In genomic region chr7:110671121-110671680, GRCm38 (mm10) we compare ENCODE assay signal across 16 mouse cellular contexts. TPM values are rescaled to one million over a fixed set of nuclear protein-coding genes. Genes with fewer than 3 reads are reported as not detected.
DNase-seq lines count a peak whose midpoint lies in the region; ATAC-seq and TF ChIP-seq lines count a peak whose summit lies in the region.
"Had no signal": no experiment of that assay in that cellular context is flagged by ENCODE, and none has a peak within 500 bp of the region (broad histone marks: within the 10 kb centered on the region; RNA-seq: fewer than 3 reads in every experiment).

No protein-coding gene starts in this region.

- no peak for TF ChIP-seq POLR2A in cerebellum, adult 2 months (IDR thresholded peaks at IDR 0.05; ENCODE audit: borderline replicate concordance, insufficient read depth, low read length)

- DNase-seq in Muller cell, postnatal 12 days (ENCODE audit: inconsistent ontology term) = peak; percentile 85
- no peak for DNase-seq in embryonic facial prominence, embryonic 10.5 days (ENCODE audit: low spot score)
- peak; percentile 36 for DNase-seq in lung, postnatal 10 days
- no peak for DNase-seq in cerebellum, adult 2 months
- DNase-seq: adrenal gland, postnatal 14 days; left cerebral cortex, postnatal 4 days; liver, postnatal 0 days; retina, postnatal 1 day had no signal

- no peak overlapping the region for H3K4me2 ChIP-seq in intestine, embryonic 15.5 days (replicated peaks)
- H3K4me2 ChIP-seq in intestine, postnatal 0 days (replicated peaks; ENCODE audit: low read depth) = no peak overlapping the region
- H3K4me2 ChIP-seq in hindbrain, embryonic 16.5 days (ENCODE audit: low read length) = no peak overlapping the region
- H3K4me2 ChIP-seq: heart, embryonic 15.5 days; midbrain, embryonic 13.5 days; neural tube, embryonic 12.5 days had no signal

- H3K9ac ChIP-seq in intestine, embryonic 15.5 days = no peak overlapping the region
- no peak overlapping the region for H3K9ac ChIP-seq in intestine, postnatal 0 days (ENCODE audit: low read depth, low read length)
- H3K9ac ChIP-seq in hindbrain, embryonic 16.5 days (ENCODE audit: low read depth, low read length) = no peak overlapping the region
- H3K9ac ChIP-seq: heart, embryonic 15.5 days; liver, postnatal 0 days; midbrain, embryonic 13.5 days; neural tube, embryonic 12.5 days had no signal

- peak overlapping the region; percentile 44 for H3K27ac ChIP-seq in intestine, embryonic 15.5 days
- H3K27ac ChIP-seq in intestine, postnatal 0 days (ENCODE audit: low read depth, low read length) = no peak overlapping the region
- H3K27ac ChIP-seq in embryonic facial prominence, embryonic 10.5 days (replicated peaks) = peak overlapping the region; percentile 48
- H3K27ac ChIP-seq in hindbrain, embryonic 16.5 days (ENCODE audit: low read depth, low read length) = no peak overlapping the region
- no peak overlapping the region for H3K27ac ChIP-seq in cerebellum, adult 2 months (ENCODE audit: insufficient read depth, low read length)
- H3K27ac ChIP-seq: heart, embryonic 15.5 days; kidney, postnatal 0 days; midbrain, embryonic 13.5 days; neural tube, embryonic 12.5 days had no signal

- TF ChIP-seq CTCF in intestine, postnatal 0 days (IDR thresholded peaks at IDR 0.05; ENCODE audit: low read depth) = no peak
- TF ChIP-seq CTCF in cerebellum, adult 2 months (IDR thresholded peaks at IDR 0.05; ENCODE audit: borderline replicate concordance, insufficient read depth, low read depth, low read length) = no peak

- ATAC-seq in intestine, embryonic 15.5 days = no peak
- no peak for ATAC-seq in intestine, postnatal 0 days
- ATAC-seq in hindbrain, embryonic 16.5 days = no peak
- ATAC-seq: CD4-positive, CD25-positive, alpha-beta regulatory T cell, adult 4 months; liver, postnatal 0 days; midbrain, embryonic 13.5 days had no signal

- H3K4me1 ChIP-seq in intestine, embryonic 15.5 days (replicated peaks) = peaks cover 19% of the 10 kb centered on the region; the same call in 1 of the 2 replicates
- H3K4me1 ChIP-seq in intestine, postnatal 0 days (replicated peaks; ENCODE audit: control insufficient read depth, insufficient read depth, low read length) = no peaks in the 10 kb centered on the region
- H3K4me1 ChIP-seq in embryonic facial prominence, embryonic 10.5 days = peaks cover 18% of the 10 kb centered on the region
- no peaks in the 10 kb centered on the region; the same call in 1 of the 2 replicates for H3K4me1 ChIP-seq in hindbrain, embryonic 16.5 days (ENCODE audit: control insufficient read depth, insufficient read depth, low read depth, low read length)
- peaks cover 10% of the 10 kb centered on the region; the same call in 1 of the 2 replicates for H3K4me1 ChIP-seq in cerebellum, adult 2 months (ENCODE audit: control insufficient read depth, insufficient read depth, low read length)
- H3K4me1 ChIP-seq: neural tube, embryonic 12.5 days had no signal

- WGBS in intestine, embryonic 15.5 days = 42% methylated on average over 6 of the region's 6 CpGs
- 41% methylated on average over 6 of the region's 6 CpGs for WGBS in intestine, postnatal 0 days
- 51% methylated on average over 6 of the region's 6 CpGs for WGBS in embryonic facial prominence, embryonic 10.5 days
- 51% methylated on average over 6 of the region's 6 CpGs for WGBS in hindbrain, embryonic 16.5 days
- 73% methylated on average over 6 of the region's 6 CpGs for WGBS in cerebellum, adult 2 months

- no peaks in the 10 kb centered on the region for H3K36me3 ChIP-seq in intestine, embryonic 15.5 days
- H3K36me3 ChIP-seq in intestine, postnatal 0 days (ENCODE audit: control insufficient read depth, insufficient read depth) = no peaks in the 10 kb centered on the region
- no peaks in the 10 kb centered on the region for H3K36me3 ChIP-seq in embryonic facial prominence, embryonic 10.5 days (replicated peaks)
- no peaks in the 10 kb centered on the region for H3K36me3 ChIP-seq in hindbrain, embryonic 16.5 days (ENCODE audit: control insufficient read depth, insufficient read depth, low read length)
- H3K36me3 ChIP-seq: heart, embryonic 15.5 days; midbrain, embryonic 13.5 days; neural tube, embryonic 12.5 days had no signal

- no peaks in the 10 kb centered on the region for H3K9me3 ChIP-seq in intestine, embryonic 15.5 days
- no peaks in the 10 kb centered on the region for H3K9me3 ChIP-seq in intestine, postnatal 0 days (ENCODE audit: control insufficient read depth)
- no peaks in the 10 kb centered on the region for H3K9me3 ChIP-seq in embryonic facial prominence, embryonic 10.5 days
- no peaks in the 10 kb centered on the region; the same call in 1 of the 2 replicates for H3K9me3 ChIP-seq in hindbrain, embryonic 16.5 days (ENCODE audit: control insufficient read depth, low read length)
- H3K9me3 ChIP-seq: heart, embryonic 15.5 days; midbrain, embryonic 13.5 days; neural tube, embryonic 12.5 days had no signal

- no peak overlapping the region for H3K4me3 ChIP-seq in intestine, embryonic 15.5 days (replicated peaks)
- H3K4me3 ChIP-seq in intestine, postnatal 0 days (ENCODE audit: low read depth, low read length) = no peak overlapping the region
- no peak overlapping the region for H3K4me3 ChIP-seq in embryonic facial prominence, embryonic 10.5 days
- no peak overlapping the region for H3K4me3 ChIP-seq in hindbrain, embryonic 16.5 days (ENCODE audit: low read length)
- H3K4me3 ChIP-seq in cerebellum, adult 2 months (replicated peaks; ENCODE audit: insufficient read depth, low read depth, low read length) = no peak overlapping the region
- H3K4me3 ChIP-seq: heart, embryonic 15.5 days; midbrain, embryonic 13.5 days; neural tube, embryonic 12.5 days had no signal

- H3K27me3 ChIP-seq in intestine, embryonic 15.5 days (replicated peaks) = no peaks in the 10 kb centered on the region
- H3K27me3 ChIP-seq in intestine, postnatal 0 days (replicated peaks; ENCODE audit: control insufficient read depth, insufficient read depth, low read length) = no peaks in the 10 kb centered on the region
- H3K27me3 ChIP-seq in embryonic facial prominence, embryonic 10.5 days (replicated peaks; ENCODE audit: low read depth, poor library complexity, severe bottlenecking) = no peaks in the 10 kb centered on the region
- H3K27me3 ChIP-seq in hindbrain, embryonic 16.5 days (replicated peaks; ENCODE audit: control insufficient read depth, insufficient read depth, low read length) = no peaks in the 10 kb centered on the region
- no peaks in the 10 kb centered on the region for H3K27me3 ChIP-seq in cerebellum, adult 2 months (ENCODE audit: control insufficient read depth, insufficient read depth, low read length)
- H3K27me3 ChIP-seq: heart, embryonic 15.5 days; midbrain, embryonic 13.5 days; neural tube, embryonic 12.5 days had no signal

RNA-seq across cellular contexts. Expression of gene Adm, which starts 43.7 kb away (rescaled TPM):
- 4.4 and 4.9 TPM in 2 replicates for polyA plus RNA-seq in intestine, embryonic 15.5 days (2015; fragmentation: Nextera tagmentation; extraction: Ambion mirVana)
- 3.2 and 3.3 TPM in 2 replicates for polyA plus RNA-seq in intestine, postnatal 0 days (2015; fragmentation: Nextera tagmentation; extraction: Ambion mirVana)
- 1.9 and 2.9 TPM in 2 replicates for polyA plus RNA-seq in embryonic facial prominence, embryonic 10.5 days (2016; fragmentation: Nextera tagmentation; extraction: Ambion mirVana)
- polyA plus RNA-seq in hindbrain, embryonic 16.5 days (2015; fragmentation: Nextera tagmentation; extraction: Ambion mirVana) = 4.0 and 5.5 TPM in 2 replicates
- 1.6 and 3.3 TPM in 2 replicates for polyA plus RNA-seq in cerebellum, adult 2 months (2012; rRNA removed)
- polyA plus RNA-seq: CD4-positive, CD25-positive, alpha-beta regulatory T cell, adult 4 months had no signal

RNA-seq across cellular contexts. Expression of gene Sbf2, which starts 56.5 kb away (rescaled TPM):
- polyA plus RNA-seq in intestine, embryonic 15.5 days (2015; fragmentation: Nextera tagmentation; extraction: Ambion mirVana) = 33.7 and 33.9 TPM in 2 replicates
- 17.9 and 19.3 TPM in 2 replicates for polyA plus RNA-seq in intestine, postnatal 0 days (2015; fragmentation: Nextera tagmentation; extraction: Ambion mirVana)
- 27.8 and 29.5 TPM in 2 replicates for polyA plus RNA-seq in embryonic facial prominence, embryonic 10.5 days (2016; fragmentation: Nextera tagmentation; extraction: Ambion mirVana)
- 51.8 and 52.9 TPM in 2 replicates for polyA plus RNA-seq in hindbrain, embryonic 16.5 days (2015; fragmentation: Nextera tagmentation; extraction: Ambion mirVana)
- polyA plus RNA-seq in cerebellum, adult 2 months (2012; rRNA removed) = 34.7 and 37.2 TPM in 2 replicates

Comparison
In these comparisons a context has a peak if more than half of its experiments do, and no peak if none do; other contexts are left out.
1. H3K27ac ChIP-seq: peak in intestine, embryonic 15.5 days (single experiment) and embryonic facial prominence, embryonic 10.5 days (single experiment); none in intestine, postnatal 0 days (single experiment), hindbrain, embryonic 16.5 days (single experiment) and cerebellum, adult 2 months (single experiment).
2. DNase-seq: peak in Muller cell, postnatal 12 days (single experiment) and lung, postnatal 10 days (single experiment); none in embryonic facial prominence, embryonic 10.5 days (single experiment) and cerebellum, adult 2 months (0 of 2).